Mouse (Mus musculus) cerebellum, postnatal 36 days (tissue): ENCODE measurements at regions not wholly inside any gene's neighbourhood (a gene's known extent, or its start where the extent isn't known, plus 50 kb on each side); places are given as distances from the start of the nearest gene placed in this dataset.

Source experiments
- DNase-seq, 2 experiments: peaks; one replicate each; pipeline ENCODE4 v3.0.0; 2021 to 2022; ENCODE audit warnings: mixed read lengths in 2 of 2

GRCm38 (mm10) chr13:80798863-80799817 is 84.0 kb upstream of the Arrdc3 start:
- DNase-seq = no peak

- peak; percentile 4 to 21 for DNase-seq
These were observed 77.0 kb upstream of the Arrdc3 start for GRCm38 (mm10) chr13:80806172-80806571.

DNA sequence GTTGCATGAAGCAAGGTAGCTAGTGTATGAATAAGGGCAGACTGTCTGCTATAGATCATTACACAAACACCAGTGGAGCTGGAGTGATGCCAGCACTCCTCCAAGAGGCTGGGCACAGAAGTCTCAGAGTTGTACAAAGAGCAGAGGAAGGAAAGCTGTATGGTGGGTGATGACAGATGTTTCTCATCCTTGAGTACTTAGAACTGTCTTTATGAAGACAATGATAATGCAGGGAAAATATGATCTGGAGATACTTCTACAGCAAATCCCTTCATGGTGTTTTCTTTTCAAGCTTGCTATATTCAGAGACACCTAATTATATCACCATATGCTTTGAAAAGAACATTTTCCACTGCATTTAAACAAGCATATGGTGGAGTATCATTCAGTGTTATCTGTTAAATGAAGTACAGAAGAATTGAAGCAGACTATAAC is 56.1 kb upstream of the Arrdc3 start:
- peak in 1 of 2 experiments; percentile 3 for DNase-seq
